Mouse (Mus musculus) heart, postnatal 0 days (tissue): ENCODE data around the gene Col6a6.

Experiments used
- CTCF ChIP-seq: IDR thresholded peaks from 2 replicates; pipeline ENCODE4 v1.5.1; 2016; ENCODE audit warnings: antibody characterized with exemption, control low read depth, low read depth
- EP300 ChIP-seq: IDR thresholded peaks from 2 replicates; pipeline ENCODE4 v1.6.1; 2016; ENCODE audit warnings: antibody characterized with exemption, low read depth

DNA sequence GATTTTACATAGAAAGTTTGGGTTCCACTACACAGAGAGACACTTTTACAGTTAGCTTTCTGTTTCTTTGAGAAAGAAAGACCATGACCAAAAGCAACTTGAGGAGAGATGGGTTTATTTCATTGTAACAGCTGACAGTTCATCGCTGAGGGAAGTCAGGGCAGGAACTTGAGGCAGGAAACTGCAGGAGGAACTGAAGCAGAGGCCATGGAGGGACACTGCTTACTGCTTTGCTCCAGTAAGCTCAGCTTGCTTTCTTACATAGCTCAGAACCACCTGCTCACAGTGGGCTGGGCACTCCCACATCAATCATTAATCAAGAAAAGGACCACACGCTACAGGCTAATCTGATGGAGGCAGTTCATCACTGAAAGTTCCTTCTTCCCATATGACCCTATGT lies 171.8 kb downstream of the Col6a6 start:
- TF ChIP-seq CTCF (no peak), EP300 (no peak)
